Mouse (Mus musculus): ENCODE measurements around the gene F2r. TPM values are rescaled to one million over a fixed set of nuclear protein-coding genes. Genes with fewer than 3 reads are reported as not detected.

Gene F2r
- polyA plus RNA-seq, 1 experiment from 2014 or later = 106 TPM

DNA sequence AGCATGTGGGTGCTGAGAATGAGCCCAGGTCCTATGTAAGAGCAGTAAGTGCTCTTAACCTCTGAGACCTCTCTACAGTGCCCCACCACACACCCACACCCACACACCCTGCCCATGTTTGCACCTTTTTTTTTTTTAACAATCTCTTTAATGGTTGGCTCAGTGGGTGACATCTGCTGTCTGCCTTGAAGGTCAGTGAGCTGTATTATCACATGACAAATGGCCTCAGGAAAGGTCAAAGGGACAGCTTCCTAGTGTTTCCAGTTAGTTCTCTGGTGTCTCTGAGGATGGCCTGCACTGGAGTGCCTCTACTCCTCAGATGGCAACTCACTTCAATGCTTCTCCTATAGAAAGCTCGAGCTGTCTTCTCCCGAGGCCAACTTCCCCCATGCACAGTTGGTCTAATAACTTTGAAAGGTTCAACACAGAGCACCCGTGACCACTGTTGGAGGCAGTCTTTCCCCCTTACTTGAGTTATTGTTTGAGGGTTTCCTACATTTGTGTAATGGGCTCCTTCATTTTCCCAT is 18.4 kb downstream of the F2r start:
- 82% methylated on average over 3 of the region's 3 CpGs for WGBS
- H3K27me3 ChIP-seq (ENCODE audit: poor library complexity, severe bottlenecking) = no peaks in the 10 kb centered on the region
- peaks cover 18% of the 10 kb centered on the region for H3K4me1 ChIP-seq

DNA sequence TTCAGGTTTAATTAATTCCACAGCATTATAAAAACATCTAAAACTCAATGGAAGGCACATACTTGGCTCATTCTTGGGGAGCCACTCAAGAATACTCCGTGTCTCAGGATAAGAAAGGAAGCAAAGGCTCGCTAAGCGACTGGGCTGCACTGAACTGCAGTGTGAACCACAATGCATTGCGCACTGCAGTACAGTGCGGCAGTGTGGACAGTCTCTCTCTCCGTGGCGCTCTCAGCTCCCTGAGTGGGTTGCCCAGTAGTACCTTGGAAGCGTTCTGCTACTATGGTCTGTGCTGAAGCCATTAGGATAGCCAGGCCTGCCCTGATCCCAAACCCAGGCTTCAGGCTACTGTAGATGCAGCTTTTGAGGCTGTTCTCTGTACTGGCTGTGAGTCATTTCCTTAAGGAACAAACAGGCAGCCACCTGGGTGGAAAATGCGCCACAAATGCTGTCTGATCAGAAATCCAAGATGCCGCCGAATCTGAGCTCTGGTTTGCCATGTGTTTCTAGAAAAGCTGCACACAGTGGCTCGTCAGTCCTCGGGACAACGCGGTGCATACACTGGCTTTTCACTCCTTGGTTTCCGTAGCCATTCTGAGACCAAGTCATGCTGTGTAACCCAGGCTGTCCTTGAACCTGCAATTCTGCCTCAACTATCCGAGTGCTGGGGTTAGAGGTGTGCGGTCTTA is 19.9 kb downstream of the F2r start:
- 89% methylated on average over 18 of the region's 18 CpGs for WGBS
- Histone ChIP-seq H3K4me3 (no peak overlapping the region), H3K9me3 (no peaks in the 10 kb centered on the region), H3K27me3 (ENCODE audit: poor library complexity, severe bottlenecking) (no peaks in the 10 kb centered on the region), H3K27ac (no peak overlapping the region), H3K4me1 (peaks cover 18% of the 10 kb centered on the region), H3K36me3 (replicated peaks) (peaks cover 29% of the 10 kb centered on the region)
- DNase-seq (ENCODE audit: extremely low spot score, low spot score) = peak; percentile 8

More for the DNA sequence above, 18.4 kb downstream of the F2r start:
- H3K9me3 ChIP-seq = no peaks in the 10 kb centered on the region
- no peak overlapping the region for H3K4me3 ChIP-seq
- peaks cover 45% of the 10 kb centered on the region for H3K36me3 ChIP-seq (replicated peaks)
- no peak overlapping the region for H3K27ac ChIP-seq
- DNase-seq (ENCODE audit: extremely low spot score, low spot score) = no peak

DNA sequence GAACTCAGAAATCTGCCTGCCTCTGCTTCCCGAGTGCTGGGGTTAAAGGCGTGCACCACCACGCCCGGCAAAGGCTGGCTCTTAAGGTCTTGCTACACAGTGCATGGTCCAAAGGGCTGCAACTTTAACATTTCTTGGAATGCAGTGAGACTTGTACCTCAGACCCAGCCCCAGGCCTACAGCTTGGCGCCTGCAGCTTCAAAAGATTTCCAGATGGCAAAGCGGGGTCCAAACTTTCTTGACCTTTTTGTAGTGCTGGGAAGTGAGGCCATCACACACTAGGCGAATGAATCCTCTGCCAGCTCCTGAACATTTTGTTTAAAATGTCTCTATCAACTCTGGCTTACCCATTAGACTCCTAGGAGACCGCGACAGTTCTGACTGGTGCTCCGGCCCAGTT is 20.7 kb downstream of the F2r start:
- Histone ChIP-seq H3K36me3 (replicated peaks) (peaks cover 22% of the 10 kb centered on the region), H3K27me3 (ENCODE audit: poor library complexity, severe bottlenecking) (no peaks in the 10 kb centered on the region), H3K4me3 (no peak overlapping the region), H3K27ac (no peak overlapping the region), H3K9me3 (no peaks in the 10 kb centered on the region), H3K4me1 (peaks cover 18% of the 10 kb centered on the region)
- 91% methylated on average over 10 of the region's 10 CpGs for WGBS
- DNase-seq (ENCODE audit: extremely low spot score, low spot score) = peak; percentile 7

DNA sequence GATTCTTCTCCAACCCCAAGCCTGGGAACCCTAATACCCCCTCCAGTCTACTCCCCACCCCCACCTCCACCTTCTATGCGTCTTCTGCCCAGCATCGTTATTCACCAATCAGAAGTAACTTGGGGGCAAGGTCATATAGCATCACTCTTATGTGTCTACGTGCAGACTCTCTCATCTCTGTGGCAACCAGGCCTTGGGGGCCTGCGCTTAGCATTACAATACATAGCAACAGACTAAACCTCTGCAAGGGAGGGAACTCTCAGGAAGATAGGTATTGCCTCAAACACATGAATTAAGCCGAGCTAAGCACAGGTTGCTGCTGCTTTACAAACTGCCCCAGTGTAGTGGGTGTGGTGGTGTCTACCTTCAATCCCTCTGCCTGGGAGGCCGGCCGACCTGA is 21.6 kb downstream of the F2r start:
- 90% methylated on average over 7 of the region's 7 CpGs for WGBS

DNA sequence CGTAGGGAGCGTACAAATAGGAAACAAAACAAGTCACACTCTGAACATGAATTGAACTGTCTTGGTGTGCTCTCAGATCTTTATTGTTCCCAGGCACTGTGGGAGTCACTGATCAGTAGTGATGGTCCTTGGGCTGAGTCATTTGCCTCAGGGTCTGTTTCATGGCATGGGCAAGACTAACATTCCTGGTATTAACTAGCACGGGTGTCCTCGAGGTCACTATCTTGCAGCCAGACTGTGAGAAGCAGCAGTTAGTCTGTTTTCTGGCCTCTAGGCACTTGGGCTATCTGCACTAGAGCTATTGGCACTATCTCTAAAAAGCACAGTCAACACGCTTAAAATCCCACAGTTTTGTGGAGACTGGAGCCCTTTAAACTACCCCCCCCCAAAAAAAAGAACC is 22.4 kb downstream of the F2r start:
- H3K27ac ChIP-seq = no peak overlapping the region
- DNase-seq (ENCODE audit: extremely low spot score, low spot score) = peak; percentile 9
- H3K4me3 ChIP-seq = no peak overlapping the region
- WGBS = 67% methylated on average over 5 of the region's 5 CpGs
- no peaks in the 10 kb centered on the region for H3K9me3 ChIP-seq
- peaks cover 7% of the 10 kb centered on the region for H3K36me3 ChIP-seq (replicated peaks)
- H3K27me3 ChIP-seq (ENCODE audit: poor library complexity, severe bottlenecking) = no peaks in the 10 kb centered on the region; the same call in 1 of the 2 replicates
- H3K4me1 ChIP-seq = peaks cover 18% of the 10 kb centered on the region

More for the DNA sequence above, 21.6 kb downstream of the F2r start:
- H3K27ac ChIP-seq = no peak overlapping the region
- H3K4me3 ChIP-seq = no peak overlapping the region
- H3K36me3 ChIP-seq (replicated peaks) = peaks cover 15% of the 10 kb centered on the region
- peak; percentile 9 for DNase-seq (ENCODE audit: extremely low spot score, low spot score)
- H3K9me3 ChIP-seq = no peaks in the 10 kb centered on the region
- no peaks in the 10 kb centered on the region for H3K27me3 ChIP-seq (ENCODE audit: poor library complexity, severe bottlenecking)
- H3K4me1 ChIP-seq = peaks cover 18% of the 10 kb centered on the region

DNA sequence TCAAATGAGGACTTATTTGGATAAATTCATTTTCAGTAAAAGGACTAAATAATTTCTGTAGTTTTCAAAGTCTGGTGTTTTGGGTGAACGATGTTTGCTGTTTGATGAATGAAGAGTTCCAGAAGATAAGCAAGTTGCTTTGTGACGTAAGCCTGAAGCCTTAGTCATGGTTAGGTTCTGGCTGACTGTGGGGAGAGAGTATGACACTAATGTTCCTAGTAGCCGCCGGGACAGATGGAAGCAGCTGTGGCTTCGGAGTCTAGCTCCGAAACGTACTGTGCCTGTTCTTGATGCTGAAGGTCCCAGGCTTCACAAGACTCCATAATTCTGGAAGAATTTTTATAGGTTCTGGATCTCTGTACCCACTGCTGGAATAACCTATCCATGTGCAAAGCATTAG is 22.9 kb downstream of the F2r start:
- WGBS = 89% methylated on average over 7 of the region's 7 CpGs
- Histone ChIP-seq H3K4me1 (peaks cover 18% of the 10 kb centered on the region), H3K36me3 (replicated peaks) (0 out of 2 replicates have a peak, but pooled peaks cover 2% of the 10 kb centered on the region), H3K4me3 (no peak overlapping the region), H3K27ac (no peak overlapping the region), H3K27me3 (ENCODE audit: poor library complexity, severe bottlenecking) (no peaks in the 10 kb centered on the region; the same call in 1 of the 2 replicates), H3K9me3 (no peaks in the 10 kb centered on the region)
- no peak for DNase-seq (ENCODE audit: extremely low spot score, low spot score)

DNA sequence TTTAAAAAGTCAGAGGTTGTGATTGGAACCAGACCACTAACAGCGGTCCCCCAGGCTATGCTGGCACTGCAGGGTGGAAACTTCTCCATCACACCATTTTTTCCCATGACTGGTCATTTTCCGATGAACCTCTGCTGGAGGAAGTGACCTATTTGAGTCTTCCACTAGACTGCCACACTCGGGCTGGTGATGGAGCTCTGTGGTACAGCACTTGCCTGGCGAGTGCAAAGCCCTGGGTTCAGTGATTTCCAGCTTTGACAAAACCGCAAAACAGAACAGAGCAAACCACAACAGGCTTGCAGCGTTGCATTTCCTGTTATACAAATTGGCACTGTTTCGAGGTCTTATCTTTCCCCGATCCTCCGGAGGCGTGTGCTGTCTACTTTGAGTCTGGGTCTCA is 25.4 kb downstream of the F2r start:
- DNase-seq (ENCODE audit: extremely low spot score, low spot score) = no peak
- WGBS = 83% methylated on average over 10 of the region's 10 CpGs
- H3K4me1 ChIP-seq = peaks cover 12% of the 10 kb centered on the region
- H3K36me3 ChIP-seq (replicated peaks) = no peaks in the 10 kb centered on the region
- H3K27me3 ChIP-seq (ENCODE audit: poor library complexity, severe bottlenecking) = no peaks in the 10 kb centered on the region; the same call in 1 of the 2 replicates
- no peaks in the 10 kb centered on the region for H3K9me3 ChIP-seq
- H3K27ac ChIP-seq = no peak overlapping the region
- H3K4me3 ChIP-seq = no peak overlapping the region

DNA sequence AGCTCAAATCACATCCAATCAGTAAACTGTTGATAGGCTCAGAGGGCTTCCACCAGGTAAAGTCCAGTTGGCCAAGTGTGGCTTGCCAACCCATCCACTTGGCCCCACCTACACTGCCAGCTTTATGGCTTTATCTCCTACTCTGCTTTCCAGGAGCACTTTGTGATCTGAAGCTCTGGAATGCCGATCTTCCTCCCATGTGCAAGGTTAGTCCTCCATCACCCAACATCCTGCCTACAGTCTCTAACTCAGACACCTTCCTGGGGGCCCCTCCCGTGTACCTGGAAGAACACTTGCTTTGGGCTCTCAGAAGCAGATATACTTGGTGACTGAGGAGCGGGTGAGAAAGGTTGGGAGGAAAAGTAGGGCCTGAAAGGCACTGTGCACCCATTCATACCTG is 26.7 kb downstream of the F2r start:
- peaks cover 8% of the 10 kb centered on the region for H3K4me1 ChIP-seq
- H3K27ac ChIP-seq = no peak overlapping the region
- WGBS = 90% methylated on average over 3 of the region's 3 CpGs
- H3K36me3 ChIP-seq (replicated peaks) = no peaks in the 10 kb centered on the region
- H3K9me3 ChIP-seq = no peaks in the 10 kb centered on the region
- no peak overlapping the region for H3K4me3 ChIP-seq
- H3K27me3 ChIP-seq (ENCODE audit: poor library complexity, severe bottlenecking) = no peaks in the 10 kb centered on the region; the same call in 1 of the 2 replicates
- no peak for DNase-seq (ENCODE audit: extremely low spot score, low spot score)

DNA sequence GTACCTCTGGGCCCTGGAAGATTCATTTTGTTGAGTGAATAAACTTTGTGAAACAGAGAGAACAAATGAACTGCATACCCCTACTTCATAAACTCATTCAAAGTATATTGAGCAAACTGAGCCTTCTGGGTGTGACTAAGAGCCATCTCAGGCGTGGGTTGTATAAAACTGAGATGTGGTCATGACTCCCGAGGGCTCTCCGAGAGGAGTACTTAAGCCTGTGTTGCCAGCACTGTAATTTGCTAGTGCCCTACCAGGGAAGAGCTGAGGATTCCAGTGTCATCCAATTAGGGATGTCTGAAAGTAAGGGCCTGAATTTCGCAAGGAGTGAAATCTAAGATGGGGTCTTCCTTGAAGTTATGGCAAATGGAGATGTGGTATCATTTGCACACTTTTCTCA is 30.7 kb downstream of the F2r start:
- peaks cover 6% of the 10 kb centered on the region for H3K4me1 ChIP-seq
- H3K36me3 ChIP-seq (replicated peaks) = no peaks in the 10 kb centered on the region
- H3K27ac ChIP-seq = no peak overlapping the region
- WGBS = 90% methylated on average over 4 of the region's 4 CpGs
- H3K4me3 ChIP-seq = no peak overlapping the region
- DNase-seq (ENCODE audit: extremely low spot score, low spot score) = peak; percentile 1
- H3K27me3 ChIP-seq (ENCODE audit: poor library complexity, severe bottlenecking) = no peaks in the 10 kb centered on the region; the same call in 1 of the 2 replicates
- H3K9me3 ChIP-seq = no peaks in the 10 kb centered on the region

DNA sequence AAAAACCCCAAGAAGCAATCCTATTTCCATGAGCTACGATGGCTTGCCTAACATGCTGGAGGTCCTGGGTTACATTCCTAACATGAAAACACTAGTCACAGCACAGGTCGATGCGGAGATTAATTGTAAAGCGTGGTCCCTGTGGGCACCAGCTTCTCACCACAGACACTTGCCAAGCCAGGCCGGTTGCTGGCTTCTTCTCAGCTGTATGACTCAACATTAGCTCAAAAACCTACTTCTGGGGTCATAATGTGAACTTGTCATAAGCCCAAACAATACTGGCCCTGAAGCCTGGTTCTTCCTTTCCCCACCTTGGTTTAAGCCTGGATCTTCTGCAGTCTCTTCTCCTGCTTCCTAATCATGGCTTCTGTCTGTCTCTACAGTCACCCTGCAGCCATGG is 33.4 kb downstream of the F2r start:
- H3K27me3 ChIP-seq (ENCODE audit: poor library complexity, severe bottlenecking) = no peaks in the 10 kb centered on the region
- peaks cover 6% of the 10 kb centered on the region for H3K4me1 ChIP-seq
- 89% methylated on average over 5 of the region's 5 CpGs for WGBS
- no peaks in the 10 kb centered on the region for H3K36me3 ChIP-seq (replicated peaks)
- peak; percentile 8 for DNase-seq (ENCODE audit: extremely low spot score, low spot score)
- H3K9me3 ChIP-seq = no peaks in the 10 kb centered on the region
- no peak overlapping the region for H3K27ac ChIP-seq
- H3K4me3 ChIP-seq = no peak overlapping the region

DNA sequence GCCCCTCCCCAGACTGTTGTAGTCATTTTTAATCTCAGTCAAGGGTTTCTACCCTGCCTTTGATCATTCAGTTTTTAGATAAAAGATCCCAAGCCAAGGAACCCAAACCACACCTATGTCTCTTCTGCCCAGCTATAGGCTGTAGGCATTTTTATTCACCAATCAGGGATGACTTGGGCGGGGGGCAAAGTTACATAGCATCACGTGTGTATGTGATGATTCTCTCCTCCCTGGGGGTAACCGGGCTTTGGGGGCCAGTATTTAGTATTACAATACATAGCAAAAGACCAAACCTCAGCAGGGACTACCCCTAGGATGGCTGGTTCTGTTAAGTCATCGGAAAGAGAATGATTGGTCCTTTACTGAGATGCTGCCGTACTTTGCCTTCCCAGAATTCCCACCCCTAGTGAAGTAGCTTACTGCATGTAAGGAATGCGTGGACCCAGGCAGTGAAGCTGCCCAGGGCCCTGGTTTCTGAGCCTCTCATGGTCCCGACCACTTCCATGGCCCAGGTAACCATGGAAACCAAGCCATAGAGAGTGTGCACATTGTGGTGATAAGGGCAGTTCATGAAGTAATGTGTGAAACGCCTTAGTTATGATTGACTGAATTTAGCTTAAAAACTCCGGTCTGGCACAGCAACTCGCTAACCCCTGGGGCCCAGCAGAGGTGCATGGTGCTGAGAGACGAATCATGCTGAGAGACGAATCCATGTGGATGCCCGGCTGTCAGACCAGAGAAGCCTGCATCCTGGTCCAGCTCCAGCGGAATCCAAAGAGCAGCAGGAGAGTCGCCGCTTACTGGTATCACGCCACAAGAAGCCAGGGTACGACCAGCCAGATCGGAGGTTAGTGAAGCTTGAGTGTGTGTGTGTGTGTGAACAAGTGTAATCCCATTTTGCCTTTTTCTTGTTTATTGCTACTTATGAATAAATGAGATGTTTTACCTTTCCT is 34.8 kb downstream of the F2r start:
- no peaks in the 10 kb centered on the region for H3K36me3 ChIP-seq (replicated peaks)
- WGBS = 71% methylated on average over 19 of the region's 19 CpGs
- H3K27ac ChIP-seq = no peak overlapping the region
- DNase-seq (ENCODE audit: extremely low spot score, low spot score) = no peak
- no peaks in the 10 kb centered on the region for H3K9me3 ChIP-seq
- peaks cover 6% of the 10 kb centered on the region for H3K4me1 ChIP-seq
- no peaks in the 10 kb centered on the region for H3K27me3 ChIP-seq (ENCODE audit: poor library complexity, severe bottlenecking)
- no peak overlapping the region for H3K4me3 ChIP-seq

DNA sequence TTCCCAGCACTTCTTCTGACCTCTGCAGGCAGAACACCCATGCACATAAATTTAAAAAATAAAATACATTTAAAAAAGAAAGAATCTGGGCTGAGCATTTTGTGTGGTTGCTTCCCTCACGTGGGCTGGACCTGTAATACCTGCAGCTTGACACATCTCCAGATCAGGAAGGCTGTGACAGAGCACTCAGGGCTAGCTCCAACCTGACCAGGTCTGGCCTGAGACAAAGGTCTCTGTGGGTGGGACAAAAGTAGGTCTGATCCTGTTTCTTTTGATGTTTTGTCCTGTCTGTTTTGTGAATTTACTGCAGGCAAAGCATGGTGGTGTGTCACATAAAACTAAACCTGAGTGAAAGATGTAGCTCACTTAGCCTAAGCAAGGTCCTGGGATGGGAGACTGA is 36.4 kb downstream of the F2r start:
- Histone ChIP-seq H3K4me3 (no peak overlapping the region), H3K36me3 (replicated peaks) (no peaks in the 10 kb centered on the region), H3K27ac (no peak overlapping the region), H3K27me3 (ENCODE audit: poor library complexity, severe bottlenecking) (no peaks in the 10 kb centered on the region), H3K9me3 (no peaks in the 10 kb centered on the region), H3K4me1 (peaks cover 6% of the 10 kb centered on the region)
- DNase-seq (ENCODE audit: extremely low spot score, low spot score) = no peak
- 56% methylated on average over 1 of the region's 1 CpGs for WGBS

Data from forebrain, embryonic 10.5 days (tissue).